Mouse (Mus musculus): ENCODE measurements around the gene AI413582. TPM values are rescaled to one million over a fixed set of nuclear protein-coding genes. Genes with fewer than 3 reads are reported as not detected.

AI413582 gene
- polyA plus RNA-seq, 1 experiment from 2014 or later, result 17.4 TPM

- Histone ChIP-seq H3K27me3 (ENCODE audit: control insufficient read depth, insufficient read depth, low read length) (no peaks in the 10 kb centered on the region), H3K9ac (ENCODE audit: low read depth, low read length) (no peak overlapping the region), H3K4me2 (replicated peaks; ENCODE audit: low read depth, low read length) (no peak overlapping the region), H3K4me3 (ENCODE audit: low read length) (no peak overlapping the region), H3K4me1 (ENCODE audit: control insufficient read depth, insufficient read depth, low read length) (no peaks in the 10 kb centered on the region), H3K36me3 (ENCODE audit: control insufficient read depth, insufficient read depth, low read length) (peaks cover 34% of the 10 kb centered on the region), H3K9me3 (ENCODE audit: control insufficient read depth, low read length) (no peaks in the 10 kb centered on the region), H3K27ac (ENCODE audit: low read depth, low read length) (no peak overlapping the region)
- ATAC-seq (ENCODE audit: low FRiP score, low TSS enrichment), result no peak
- WGBS, result 95% methylated on average over 15 of the region's 16 CpGs
These were observed 9.0 kb upstream of the AI413582 start for GRCm38 (mm10) chr17:27574470-27575115.

DNA sequence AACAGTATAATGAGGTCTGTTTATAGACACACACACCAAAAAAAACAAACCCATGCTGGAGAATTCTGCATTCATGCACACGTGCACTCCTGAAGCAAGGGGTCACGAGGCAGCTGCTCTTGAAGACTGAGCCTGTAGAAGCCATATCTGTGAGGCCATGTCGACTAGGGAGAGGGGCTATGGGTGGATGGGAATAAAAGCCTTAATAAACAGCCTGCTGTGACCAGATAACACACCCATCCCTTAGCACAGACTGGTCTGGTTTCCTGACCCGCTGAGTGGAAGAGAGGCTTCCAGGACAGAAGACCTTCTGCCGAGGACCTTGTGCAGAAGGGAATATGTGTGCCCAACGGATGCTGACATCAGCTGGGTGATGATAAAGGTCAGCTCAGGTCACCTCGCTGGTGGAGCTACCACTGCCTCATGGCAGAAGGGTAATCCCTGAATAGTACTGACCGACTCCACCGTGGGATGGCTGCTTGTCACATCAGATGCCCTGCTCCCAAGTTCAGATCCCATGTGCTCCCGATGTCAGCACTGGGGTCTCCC lies 8.3 kb upstream of the AI413582 start:
- no peaks in the 10 kb centered on the region for H3K4me1 ChIP-seq (ENCODE audit: control insufficient read depth, insufficient read depth, low read length)
- H3K27ac ChIP-seq (ENCODE audit: low read depth, low read length), result no peak overlapping the region
- no peak overlapping the region for H3K4me2 ChIP-seq (replicated peaks; ENCODE audit: low read depth, low read length)
- H3K27me3 ChIP-seq (ENCODE audit: control insufficient read depth, insufficient read depth, low read length), result no peaks in the 10 kb centered on the region
- 85% methylated on average over 10 of the region's 10 CpGs for WGBS
- ATAC-seq (ENCODE audit: low FRiP score, low TSS enrichment), result no peak
- no peak overlapping the region for H3K4me3 ChIP-seq (ENCODE audit: low read length)
- H3K9me3 ChIP-seq (ENCODE audit: control insufficient read depth, low read length), result no peaks in the 10 kb centered on the region
- H3K9ac ChIP-seq (ENCODE audit: low read depth, low read length), result no peak overlapping the region
- H3K36me3 ChIP-seq (ENCODE audit: control insufficient read depth, insufficient read depth, low read length), result peaks cover 26% of the 10 kb centered on the region; the same call in 1 of the 2 replicates

DNA sequence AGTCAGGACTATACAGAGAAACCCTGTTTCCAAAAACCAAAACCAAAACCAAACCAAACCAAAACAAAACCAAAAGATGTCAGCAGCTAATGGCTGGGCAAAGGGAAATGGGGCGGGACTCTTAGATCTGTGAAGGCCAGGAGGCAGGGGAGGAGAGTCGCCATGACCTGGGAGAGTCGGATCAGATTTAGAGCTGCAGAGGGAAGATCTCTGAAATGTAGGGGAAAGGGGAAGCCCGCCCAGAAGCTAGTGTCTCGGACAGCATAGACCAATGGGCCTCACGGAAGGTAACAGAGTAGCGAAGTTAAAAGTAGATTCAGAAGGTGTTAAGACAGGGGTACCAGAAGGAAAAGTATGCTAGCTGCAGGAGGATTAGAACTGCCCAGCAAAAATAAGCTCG lies 5.8 kb upstream of the AI413582 start:
- 70% methylated on average over 8 of the region's 8 CpGs for WGBS
- peaks cover 11% of the 10 kb centered on the region; the same call in 1 of the 2 replicates for H3K36me3 ChIP-seq (ENCODE audit: control insufficient read depth, insufficient read depth, low read length)
- H3K4me3 ChIP-seq (ENCODE audit: low read length), result no peak overlapping the region
- no peaks in the 10 kb centered on the region for H3K4me1 ChIP-seq (ENCODE audit: control insufficient read depth, insufficient read depth, low read length)
- no peak for ATAC-seq (ENCODE audit: low FRiP score, low TSS enrichment)
- no peak overlapping the region for H3K9ac ChIP-seq (ENCODE audit: low read depth, low read length)
- H3K27me3 ChIP-seq (ENCODE audit: control insufficient read depth, insufficient read depth, low read length), result no peaks in the 10 kb centered on the region
- no peak overlapping the region for H3K4me2 ChIP-seq (replicated peaks; ENCODE audit: low read depth, low read length)
- no peaks in the 10 kb centered on the region for H3K9me3 ChIP-seq (ENCODE audit: control insufficient read depth, low read length)
- H3K27ac ChIP-seq (ENCODE audit: low read depth, low read length), result no peak overlapping the region

- Histone ChIP-seq H3K9ac (ENCODE audit: low read depth, low read length) (no peak overlapping the region), H3K4me3 (ENCODE audit: low read length) (no peak overlapping the region), H3K9me3 (ENCODE audit: control insufficient read depth, low read length) (no peaks in the 10 kb centered on the region), H3K4me1 (ENCODE audit: control insufficient read depth, insufficient read depth, low read length) (peaks cover 8% of the 10 kb centered on the region), H3K36me3 (ENCODE audit: control insufficient read depth, insufficient read depth, low read length) (no peaks in the 10 kb centered on the region), H3K27ac (ENCODE audit: low read depth, low read length) (no peak overlapping the region), H3K27me3 (ENCODE audit: control insufficient read depth, insufficient read depth, low read length) (no peaks in the 10 kb centered on the region), H3K4me2 (replicated peaks; ENCODE audit: low read depth, low read length) (no peak overlapping the region)
- WGBS, result 93% methylated on average over 5 of the region's 5 CpGs
- ATAC-seq (ENCODE audit: low FRiP score, low TSS enrichment), result no peak
These were observed 2.7 kb upstream of the AI413582 start for GRCm38 (mm10) chr17:27568228-27568627.

DNA sequence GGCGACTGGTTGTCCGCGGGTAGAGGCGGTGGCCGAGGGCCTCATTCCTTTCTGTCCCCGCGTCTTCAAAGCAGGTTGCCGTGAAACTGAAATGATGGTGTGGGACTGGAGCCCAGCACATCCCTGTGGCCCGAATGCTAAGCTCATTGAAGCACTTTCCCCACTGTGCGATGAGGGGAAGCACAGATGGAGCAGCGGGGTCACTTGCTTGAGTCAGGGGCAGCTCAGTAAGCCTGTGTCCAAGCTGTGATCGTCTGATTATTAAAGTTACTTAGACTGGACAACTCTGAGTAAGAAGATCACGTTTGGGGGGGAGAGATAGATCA lies 349 bp upstream of the AI413582 start:
- ATAC-seq (ENCODE audit: low FRiP score, low TSS enrichment), result no peak
- H3K27ac ChIP-seq (ENCODE audit: low read depth, low read length), result no peak overlapping the region

DNA sequence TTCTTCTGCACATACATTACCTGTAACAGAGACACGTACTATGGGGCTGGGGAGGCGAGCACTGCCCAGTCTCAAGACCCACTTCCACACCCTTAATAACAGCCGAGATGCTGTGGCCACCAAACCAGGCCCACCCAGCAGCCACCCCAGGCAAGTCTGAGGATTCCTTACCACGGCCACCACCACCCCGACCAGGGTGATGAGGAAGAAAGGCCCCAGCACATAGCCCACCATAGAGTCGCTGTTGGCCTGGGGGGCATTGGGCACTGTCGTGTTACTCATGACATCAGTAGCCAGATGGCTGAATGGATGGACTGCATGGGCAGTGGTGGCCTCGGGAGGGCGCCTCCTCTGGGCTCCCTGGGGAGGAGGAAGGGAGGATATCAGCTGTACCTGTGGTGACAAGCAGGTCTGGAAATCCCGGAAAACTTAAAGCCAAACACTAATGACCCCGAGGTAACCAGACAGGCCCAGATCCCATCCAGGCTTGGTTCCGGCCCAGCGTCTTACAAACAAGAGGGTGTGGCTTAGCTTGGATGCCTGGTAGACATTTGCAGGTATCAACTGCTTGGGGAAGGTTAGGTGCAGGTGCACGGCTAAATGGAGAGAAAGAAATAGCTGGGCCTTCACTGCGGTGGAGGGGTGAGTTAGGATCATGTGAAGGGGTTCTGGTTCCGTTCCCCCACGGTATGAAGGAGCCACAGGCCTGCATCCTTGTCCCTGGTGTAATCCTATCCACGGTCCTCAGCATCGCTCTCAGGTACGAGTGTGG lies 979 bp downstream of the AI413582 start:
- peak overlapping the region; percentile 53 for H3K9ac ChIP-seq (ENCODE audit: low read depth, low read length)
- peak overlapping the region; percentile 88 for H3K4me2 ChIP-seq (replicated peaks; ENCODE audit: low read depth, low read length)
- H3K27ac ChIP-seq (ENCODE audit: low read depth, low read length), result no peak overlapping the region
- 15% methylated on average over 20 of the region's 20 CpGs for WGBS
- peaks cover 21% of the 10 kb centered on the region; the same call in 1 of the 2 replicates for H3K36me3 ChIP-seq (ENCODE audit: control insufficient read depth, insufficient read depth, low read length)
- no peaks in the 10 kb centered on the region for H3K9me3 ChIP-seq (ENCODE audit: control insufficient read depth, low read length)
- no peak for ATAC-seq (ENCODE audit: low FRiP score, low TSS enrichment)
- H3K27me3 ChIP-seq (ENCODE audit: control insufficient read depth, insufficient read depth, low read length), result no peaks in the 10 kb centered on the region
- H3K4me3 ChIP-seq (ENCODE audit: low read length), result peak overlapping the region; percentile 58
- H3K4me1 ChIP-seq (ENCODE audit: control insufficient read depth, insufficient read depth, low read length), result peaks cover 8% of the 10 kb centered on the region

More for the DNA sequence above, 349 bp upstream of the AI413582 start:
- no peaks in the 10 kb centered on the region for H3K9me3 ChIP-seq (ENCODE audit: control insufficient read depth, low read length)
- WGBS, result under 1% methylated on average over 13 of the region's 13 CpGs
- H3K4me1 ChIP-seq (ENCODE audit: control insufficient read depth, insufficient read depth, low read length), result peaks cover 8% of the 10 kb centered on the region
- H3K9ac ChIP-seq (ENCODE audit: low read depth, low read length), result peak overlapping the region; percentile 56; the same call in 1 of the 2 replicates
- H3K36me3 ChIP-seq (ENCODE audit: control insufficient read depth, insufficient read depth, low read length), result peaks cover 13% of the 10 kb centered on the region; the same call in 1 of the 2 replicates
- no peaks in the 10 kb centered on the region for H3K27me3 ChIP-seq (ENCODE audit: control insufficient read depth, insufficient read depth, low read length)
- peak overlapping the region; percentile 88 for H3K4me2 ChIP-seq (replicated peaks; ENCODE audit: low read depth, low read length)
- peak overlapping the region; percentile 58 for H3K4me3 ChIP-seq (ENCODE audit: low read length)

- 52% methylated on average over 7 of the region's 7 CpGs for WGBS
- no peak overlapping the region for H3K4me2 ChIP-seq (replicated peaks; ENCODE audit: low read depth, low read length)
- peaks cover 13% of the 10 kb centered on the region for H3K4me1 ChIP-seq (ENCODE audit: control insufficient read depth, insufficient read depth, low read length)
- no peak overlapping the region for H3K27ac ChIP-seq (ENCODE audit: low read depth, low read length)
- H3K9me3 ChIP-seq (ENCODE audit: control insufficient read depth, low read length), result no peaks in the 10 kb centered on the region
- peaks cover 21% of the 10 kb centered on the region; the same call in 1 of the 2 replicates for H3K36me3 ChIP-seq (ENCODE audit: control insufficient read depth, insufficient read depth, low read length)
- H3K27me3 ChIP-seq (ENCODE audit: control insufficient read depth, insufficient read depth, low read length), result no peaks in the 10 kb centered on the region
- no peak overlapping the region for H3K4me3 ChIP-seq (ENCODE audit: low read length)
- ATAC-seq (ENCODE audit: low FRiP score, low TSS enrichment), result no peak
- H3K9ac ChIP-seq (ENCODE audit: low read depth, low read length), result no peak overlapping the region
These were observed 1.7 kb downstream of the AI413582 start for GRCm38 (mm10) chr17:27563771-27564244.

- Histone ChIP-seq H3K4me1 (ENCODE audit: control insufficient read depth, insufficient read depth, low read length) (peaks cover 20% of the 10 kb centered on the region), H3K9ac (ENCODE audit: low read depth, low read length) (no peak overlapping the region), H3K27me3 (ENCODE audit: control insufficient read depth, insufficient read depth, low read length) (no peaks in the 10 kb centered on the region), H3K4me2 (replicated peaks; ENCODE audit: low read depth, low read length) (no peak overlapping the region), H3K4me3 (ENCODE audit: low read length) (no peak overlapping the region), H3K36me3 (ENCODE audit: control insufficient read depth, insufficient read depth, low read length) (peaks cover 21% of the 10 kb centered on the region; the same call in 1 of the 2 replicates), H3K27ac (ENCODE audit: low read depth, low read length) (no peak overlapping the region), H3K9me3 (ENCODE audit: control insufficient read depth, low read length) (no peaks in the 10 kb centered on the region)
- ATAC-seq (ENCODE audit: low FRiP score, low TSS enrichment), result no peak
- WGBS, result 57% methylated on average over 9 of the region's 11 CpGs
These were observed 3.6 kb downstream of the AI413582 start for GRCm38 (mm10) chr17:27561809-27562526.

Data from kidney, embryonic 14.5 days (tissue).